Mouse (Mus musculus): Measurements from ENCODE around the gene Rhbdf1.

Rhbdf1 gene

GRCm38 (mm10) chr11:32221951-32222409 lies at the start of gene Rhbdf1:
TSS of gene Rhbdf1 (minus strand) at chr11:32222300.
- DNase-seq = peak; percentile 42

DNA sequence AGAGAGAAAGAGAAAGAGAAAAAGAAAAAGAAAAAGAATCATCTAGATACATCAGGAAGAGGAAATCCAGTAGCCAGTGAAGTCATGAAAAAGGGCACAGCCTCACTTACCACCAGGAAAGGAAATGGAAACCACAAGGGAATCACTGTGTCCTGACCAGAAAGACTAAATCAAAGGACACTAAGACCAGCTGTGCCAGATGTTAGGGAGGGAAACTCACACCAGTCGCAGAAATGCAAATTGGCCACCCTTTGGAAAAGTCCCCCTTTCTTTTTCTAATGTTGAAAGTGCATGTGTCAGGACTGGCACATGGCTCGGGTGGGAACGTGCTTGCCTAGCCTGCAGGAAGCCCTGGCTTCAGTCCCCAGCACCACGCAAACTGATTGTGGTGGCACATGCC lies 49.1 kb upstream of the Rhbdf1 start:
- DNase-seq = no peak

- no peak for DNase-seq
Observed at GRCm38 (mm10) chr11:32268952-32269351, 46.9 kb upstream of the Rhbdf1 start.

DNA sequence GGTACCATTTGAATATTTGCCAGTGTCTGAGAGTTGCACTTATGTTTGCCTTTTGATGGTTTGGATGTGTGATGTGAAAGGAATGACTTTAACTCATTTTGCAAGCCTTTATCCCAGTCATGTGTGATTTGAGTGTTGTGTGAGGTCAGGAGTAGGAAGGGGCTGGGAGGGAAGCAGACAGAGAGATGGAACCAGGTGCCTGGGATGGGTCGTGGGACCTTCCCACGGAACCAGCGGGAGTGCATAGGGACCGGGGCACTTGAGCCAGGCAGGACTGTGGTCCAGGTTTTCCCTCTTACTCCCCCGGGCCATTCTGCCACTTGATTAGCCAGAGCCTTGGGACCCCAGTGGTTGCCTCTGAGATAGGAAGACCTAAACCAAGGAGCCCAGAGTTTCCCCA lies 45.9 kb upstream of the Rhbdf1 start:
- DNase-seq = peak; percentile 24

- peak; percentile 94 for DNase-seq
Observed at GRCm38 (mm10) chr11:32267188-32267884, 45.2 kb upstream of the Rhbdf1 start, which contains the start of gene Nprl3. TSS of gene Nprl3 (minus strand) at chr11:32267707.

- DNase-seq = peak; percentile 6
Observed at GRCm38 (mm10) chr11:32266776-32267175, 44.7 kb upstream of the Rhbdf1 start.

DNA sequence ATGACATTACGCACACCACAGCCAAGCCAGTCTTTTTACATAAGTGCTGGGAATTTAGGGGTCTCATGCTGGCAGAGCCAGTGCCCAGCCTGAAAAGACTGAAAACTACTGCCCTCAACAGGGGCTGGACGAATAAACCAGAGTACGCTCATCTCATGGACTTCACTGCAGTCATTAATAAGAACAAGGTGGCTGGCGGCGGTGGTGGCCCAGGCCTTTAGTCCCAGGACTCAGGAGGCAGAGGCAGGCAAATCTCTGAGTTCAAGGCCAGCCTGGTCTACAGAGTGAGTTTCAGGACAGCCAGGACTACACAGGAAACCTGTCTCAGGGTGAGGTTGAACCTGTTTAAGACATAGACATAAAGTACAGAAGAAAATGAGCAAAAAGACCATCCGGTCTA lies 44.1 kb upstream of the Rhbdf1 start:
- no peak for DNase-seq

GRCm38 (mm10) chr11:32265117-32265738 lies 43.1 kb upstream of the Rhbdf1 start:
- no peak for DNase-seq

- no peak for DNase-seq
Observed at GRCm38 (mm10) chr11:32262674-32263415, 40.7 kb upstream of the Rhbdf1 start.

DNA sequence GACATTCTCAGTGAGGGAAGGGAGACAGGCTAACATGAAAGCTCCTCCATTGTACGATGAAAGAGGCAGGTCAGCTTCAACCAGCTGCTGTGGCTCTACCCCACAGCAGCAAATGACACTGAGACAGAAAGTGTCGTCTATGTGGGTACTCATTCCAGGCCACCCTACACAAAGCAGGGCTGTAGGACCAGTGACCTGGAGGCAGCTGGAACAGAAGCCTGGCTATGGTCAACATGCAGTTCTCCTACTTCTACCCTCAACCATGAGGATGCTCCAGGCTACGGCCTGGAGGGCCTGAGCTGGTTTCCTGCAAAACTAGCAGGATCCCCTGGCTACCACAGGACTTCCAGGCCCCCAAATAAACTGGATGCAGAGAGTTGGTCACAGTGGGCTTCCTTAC lies 34.5 kb upstream of the Rhbdf1 start:
- DNase-seq = no peak

DNA sequence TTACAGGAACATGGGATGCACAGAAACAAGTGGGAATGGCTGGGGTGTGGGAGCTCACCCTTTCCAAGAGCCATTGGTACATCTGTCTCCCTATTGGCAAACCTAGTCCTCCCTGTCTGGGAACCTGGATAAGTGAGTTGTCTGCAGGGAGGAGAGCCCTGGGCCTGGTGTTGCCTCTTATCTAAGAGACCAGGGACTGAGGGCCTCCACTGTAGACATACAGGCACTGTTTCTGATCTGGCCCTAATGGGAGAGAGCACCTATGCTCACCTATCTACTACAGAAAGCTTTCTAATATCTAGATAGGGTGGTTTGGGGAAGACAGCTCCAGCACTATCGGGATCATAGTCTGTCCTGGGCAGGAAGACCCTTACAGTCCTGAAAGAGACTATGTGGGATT lies 34.0 kb upstream of the Rhbdf1 start:
- DNase-seq = no peak

DNA sequence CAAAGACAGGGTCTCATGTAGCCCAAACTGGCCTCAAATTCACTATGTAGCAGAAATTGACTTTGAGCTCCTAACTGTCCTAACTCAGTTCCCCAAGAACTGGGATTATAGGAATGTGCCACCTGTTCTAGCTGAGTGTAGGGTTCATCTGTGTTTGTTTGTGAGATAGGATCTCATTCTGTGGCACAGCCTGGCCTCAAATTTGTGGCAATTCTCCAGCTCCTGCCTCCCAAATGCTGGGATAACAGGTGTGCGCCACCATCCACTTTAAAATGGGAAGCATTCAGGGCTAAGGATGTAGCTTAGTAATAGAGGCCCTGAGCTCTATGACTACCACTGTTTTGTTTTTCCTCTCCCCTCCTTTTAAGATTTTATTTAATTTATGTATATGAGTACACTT lies 31.0 kb upstream of the Rhbdf1 start:
- peak; percentile 15 for DNase-seq

GRCm38 (mm10) chr11:32250880-32251763 lies 29.0 kb upstream of the Rhbdf1 start:
- no peak for DNase-seq

- DNase-seq = no peak
Observed at GRCm38 (mm10) chr11:32248350-32248749, 26.2 kb upstream of the Rhbdf1 start.

DNA sequence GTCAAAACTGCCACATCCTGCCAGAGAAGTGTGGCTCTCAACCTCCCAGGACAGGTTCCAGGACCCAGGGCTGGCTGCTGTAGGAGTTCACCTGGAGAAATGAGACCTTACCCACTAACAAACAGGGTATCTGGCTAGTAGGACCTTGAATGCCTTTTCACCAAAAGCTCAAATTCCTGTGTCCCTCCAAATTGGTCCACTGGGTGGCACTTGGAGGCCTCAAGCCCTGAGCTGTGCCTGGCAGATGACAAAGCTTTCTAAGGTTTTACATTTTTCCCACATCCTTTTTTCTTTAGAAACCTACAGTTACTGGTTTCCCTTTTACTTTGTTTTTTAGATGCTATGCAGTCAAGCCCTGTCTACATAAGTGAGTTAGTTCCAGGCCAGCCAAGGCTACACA lies 25.0 kb upstream of the Rhbdf1 start:
- DNase-seq = no peak

DNA sequence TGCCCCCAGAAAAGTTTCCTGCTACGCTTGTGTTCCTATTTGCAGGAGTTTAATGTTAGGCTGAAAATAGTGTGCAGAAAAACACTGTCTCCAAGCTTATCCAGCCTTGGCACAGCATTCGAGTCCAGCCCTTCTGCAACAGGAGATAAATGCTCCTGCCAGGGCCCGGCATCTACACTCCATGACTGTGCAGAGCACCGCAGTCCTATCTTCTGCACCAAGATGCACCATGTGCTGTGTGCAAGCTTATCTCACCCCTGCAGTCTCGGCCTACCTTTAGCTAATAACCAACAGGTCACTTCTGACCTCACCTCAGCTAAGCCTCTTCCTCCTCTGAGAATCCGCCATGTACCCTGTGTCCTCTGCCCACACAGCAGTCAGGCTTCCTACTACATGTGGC lies 23.5 kb upstream of the Rhbdf1 start:
- no peak for DNase-seq

DNA sequence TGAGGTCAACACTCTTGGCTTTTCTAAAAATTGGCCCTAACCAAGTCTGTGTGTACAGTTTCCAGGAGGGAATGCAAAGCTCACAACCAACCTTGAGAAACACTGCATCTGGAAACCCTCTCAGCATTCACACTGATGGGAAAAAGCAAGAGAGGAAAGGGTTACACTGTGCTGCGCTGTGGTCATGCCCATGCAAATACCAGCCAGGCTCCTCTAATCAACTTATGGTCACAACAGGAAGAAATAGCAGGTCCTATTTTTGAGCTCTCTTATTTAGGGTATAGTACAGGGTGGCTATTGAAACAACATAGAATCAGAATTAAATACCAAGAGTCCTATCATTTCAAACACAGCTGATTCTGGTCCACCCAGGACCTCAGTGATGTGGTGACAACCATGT lies 22.5 kb upstream of the Rhbdf1 start:
- no peak for DNase-seq

DNA sequence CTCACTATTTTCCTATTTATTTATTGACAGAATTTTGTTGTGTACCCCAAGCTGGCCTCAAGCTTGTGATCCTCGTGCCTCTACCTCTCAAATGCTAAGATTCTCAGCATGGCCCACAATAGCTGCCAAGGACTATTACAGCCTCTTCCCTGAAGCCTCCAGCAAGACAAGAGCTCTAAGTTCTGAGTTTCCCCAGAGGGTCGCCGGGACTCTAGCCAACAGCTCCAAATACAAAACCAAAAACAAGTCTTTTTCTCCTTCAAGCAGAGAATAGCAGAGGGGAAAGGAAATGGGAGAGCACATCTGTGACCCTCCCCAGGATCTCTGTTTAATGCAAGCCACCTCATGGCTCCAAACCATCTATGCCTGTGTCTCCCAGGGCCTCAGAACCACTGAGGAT lies 22.0 kb upstream of the Rhbdf1 start:
- DNase-seq = no peak

- DNase-seq = no peak
Observed at GRCm38 (mm10) chr11:32243205-32243955, 21.3 kb upstream of the Rhbdf1 start.

- DNase-seq = no peak
Observed at GRCm38 (mm10) chr11:32242209-32242608, 20.1 kb upstream of the Rhbdf1 start.

DNA sequence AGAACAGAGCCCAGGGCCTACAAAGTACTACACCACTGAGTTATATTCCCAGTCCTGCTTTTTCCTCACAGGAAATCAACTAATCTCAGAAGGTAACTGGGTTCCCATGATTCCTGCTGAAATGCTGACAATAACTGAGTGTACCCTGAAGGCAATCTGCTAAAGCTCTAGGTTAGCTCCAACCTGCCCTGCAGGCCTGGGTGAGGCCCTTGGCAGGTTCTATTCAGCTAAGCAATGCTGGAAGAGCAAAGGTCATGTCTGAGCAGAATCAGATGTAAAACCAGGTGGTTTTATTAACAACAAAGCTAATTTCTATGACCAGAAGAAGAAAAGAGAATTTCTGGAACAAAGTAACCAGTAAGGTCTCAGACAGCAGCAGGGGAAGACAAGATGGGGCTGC lies 19.3 kb upstream of the Rhbdf1 start:
- DNase-seq = no peak
